Mouse (Mus musculus) megakaryocyte progenitor cell, adult 5-6 weeks (primary cell): ENCODE results near the gene Castor1. TPM values are rescaled to one million over a fixed set of nuclear protein-coding genes. Genes with fewer than 3 reads are reported as not detected.
A peak's percentile ranks its signal among the peaks of the same experiment; 100 is the strongest.

Experiments
- ATAC-seq: replicated peaks from 2 replicates; pipeline ENCODE4 v1.8.0; 2016; ENCODE audit warnings: mild to moderate bottlenecking, moderate TSS enrichment, inconsistent platforms; ENCODE audit not compliant: poor library complexity
- total RNA-seq, 2 experiments: library from RNA; stranded (forward) in 1 of 2; stranded (reverse) in 1 of 2; fragments of 157-497, 149-512 nt in 1 of 2; fragments of 200-1000 nt in 1 of 2; gene quantifications; 2 replicates each; pipeline versions ENCODE4 v1.2.3 to v1.2.4; 2015 to 2017

The Castor1 gene
- total RNA-seq, 2 experiments from 2014 or later = 0.42 to 0.59 TPM

DNA sequence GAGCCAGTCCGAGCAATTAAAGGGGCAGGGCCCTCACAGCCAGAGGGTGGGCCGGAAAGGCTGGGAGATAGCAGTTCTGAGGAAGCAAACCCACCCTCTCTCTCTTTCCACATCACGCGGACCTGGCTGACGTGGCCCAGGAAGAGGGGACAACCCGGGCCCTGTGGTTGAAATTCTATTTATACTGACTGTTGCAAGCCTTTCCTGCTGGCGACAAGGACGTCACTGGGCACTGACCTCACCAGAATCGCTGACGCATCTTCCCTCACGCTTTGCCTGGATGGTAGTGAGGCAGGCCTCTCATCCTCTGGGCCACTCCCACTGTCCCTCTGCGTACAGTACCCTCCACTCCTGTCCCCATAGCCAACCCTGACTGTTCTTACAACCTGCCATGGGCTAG, 14.6 kb downstream of the Castor1 start:
- peak; percentile 51 for ATAC-seq

- ATAC-seq = no peak
Observed at GRCm38 (mm10) chr11:4235052-4235655, 17.1 kb downstream of the Castor1 start.

GRCm38 (mm10) chr11:4235665-4236545, 17.9 kb downstream of the Castor1 start, which contains the start of gene Osm:
Gene Osm (plus strand): TSS chr11:4236420.
- ATAC-seq = peak; percentile 30

- ATAC-seq = peak; percentile 11
Observed at GRCm38 (mm10) chr11:4236546-4237067, 18.6 kb downstream of the Castor1 start.

- peak; percentile 46 for ATAC-seq
Observed at GRCm38 (mm10) chr11:4237389-4237912, 19.4 kb downstream of the Castor1 start.

GRCm38 (mm10) chr11:4238167-4238566, 20.1 kb downstream of the Castor1 start:
- no peak for ATAC-seq

GRCm38 (mm10) chr11:4239691-4240090, 21.7 kb downstream of the Castor1 start:
- no peak for ATAC-seq

DNA sequence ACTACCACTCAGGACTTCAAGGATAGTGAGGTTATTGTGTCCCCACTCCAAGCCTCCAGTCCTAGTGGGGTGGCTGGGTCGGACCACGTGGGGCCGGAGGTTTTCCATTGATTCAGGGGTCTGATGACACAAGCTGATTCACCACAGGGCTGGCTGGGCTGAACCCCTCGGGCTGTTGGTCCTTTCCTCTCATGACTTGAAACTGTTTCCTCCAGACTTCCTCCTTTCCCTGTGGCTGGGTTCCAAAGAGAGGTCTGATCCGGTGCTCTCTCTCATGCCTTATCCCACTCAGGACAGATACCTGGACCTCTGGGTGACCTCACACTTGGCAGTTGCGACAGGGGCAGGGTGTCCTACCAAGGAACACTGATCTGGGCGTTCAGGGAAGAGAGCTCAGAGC, 22.1 kb downstream of the Castor1 start:
- peak; percentile 21 for ATAC-seq

- ATAC-seq = no peak
Observed at GRCm38 (mm10) chr11:4241180-4241579, 23.2 kb downstream of the Castor1 start.

- ATAC-seq = no peak
Observed at GRCm38 (mm10) chr11:4246126-4246525, 28.1 kb downstream of the Castor1 start.

- ATAC-seq = no peak
Observed at GRCm38 (mm10) chr11:4246623-4247022, 28.6 kb downstream of the Castor1 start.

DNA sequence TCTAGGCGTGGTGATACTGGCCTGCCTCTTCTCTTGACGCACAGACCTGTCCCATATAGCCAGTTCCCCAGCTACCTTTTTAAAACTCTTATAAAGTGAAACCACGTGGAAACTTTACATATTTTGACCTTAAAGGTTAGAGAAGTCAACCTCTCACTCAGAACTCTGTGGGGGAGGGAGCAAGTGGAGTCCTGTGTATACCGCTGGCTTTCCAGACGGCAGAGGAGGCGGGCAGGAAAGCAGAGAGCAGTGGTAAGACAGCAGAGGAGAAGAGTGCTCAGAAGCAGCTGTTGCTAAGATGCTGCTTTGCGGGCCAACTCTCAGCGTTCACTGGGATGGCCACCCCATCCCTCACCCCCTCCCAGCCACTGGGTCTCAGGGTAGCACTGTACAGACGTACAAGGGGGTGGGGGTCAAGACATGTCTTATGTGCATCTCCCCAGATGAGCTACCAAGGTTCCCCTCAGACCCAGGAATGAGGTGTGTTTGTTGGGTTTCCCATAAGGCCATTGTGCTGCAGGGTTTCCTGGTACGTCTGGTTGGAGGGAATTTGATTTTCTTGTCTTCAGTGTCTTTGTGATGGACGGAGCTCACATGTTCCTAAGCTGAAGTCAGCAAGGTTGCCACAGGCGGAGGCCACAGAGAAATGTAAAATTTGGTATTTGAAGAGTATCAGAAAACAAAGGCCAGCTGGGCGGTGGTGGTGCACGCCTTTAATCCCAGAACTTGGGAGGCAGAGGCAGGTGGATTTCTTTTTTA, 29.4 kb downstream of the Castor1 start:
- no peak for ATAC-seq

DNA sequence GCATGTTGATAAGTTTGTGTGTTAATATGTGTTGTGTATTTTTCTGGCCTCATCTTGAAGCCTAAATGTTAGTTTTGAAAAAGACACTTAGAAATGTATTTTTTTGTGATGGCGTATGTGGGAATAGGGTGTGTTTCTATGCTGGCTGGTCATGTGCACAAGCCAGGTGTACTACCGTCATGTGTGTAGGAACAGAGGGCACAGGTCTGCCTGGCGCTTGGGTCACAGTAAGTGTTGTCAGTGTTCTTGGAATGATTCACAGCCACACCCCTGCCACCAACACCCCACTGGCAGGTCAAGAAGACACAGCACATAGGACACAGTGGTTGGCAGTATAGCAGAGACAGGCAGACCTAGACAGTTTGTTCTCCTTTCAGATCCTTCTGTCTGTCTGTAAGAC, 31.1 kb downstream of the Castor1 start:
- ATAC-seq = no peak; the same call in 1 of the 2 replicates

- no peak for ATAC-seq
Observed at GRCm38 (mm10) chr11:4250290-4250689, 32.3 kb downstream of the Castor1 start.

DNA sequence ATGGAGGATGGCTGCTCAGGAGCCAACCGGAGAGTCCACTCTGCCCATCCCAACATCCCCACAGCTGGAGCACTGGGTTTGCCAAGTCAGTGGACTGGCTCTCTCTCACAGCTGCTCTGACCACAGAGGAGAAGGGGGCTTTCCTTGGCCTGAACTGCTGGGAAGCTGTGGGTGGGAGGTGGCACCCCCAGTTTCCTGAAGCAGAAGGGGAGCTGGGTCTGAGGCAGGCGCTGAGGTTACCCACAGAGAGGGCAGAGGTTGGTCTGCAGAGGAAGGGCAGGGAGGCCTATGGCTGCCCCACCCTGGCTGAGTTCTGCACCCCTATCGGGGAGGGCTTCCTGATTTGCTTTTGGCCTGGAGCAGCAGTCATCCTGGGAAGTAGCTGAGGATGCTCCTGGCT, 33.4 kb downstream of the Castor1 start:
- ATAC-seq = peak; percentile 87

- ATAC-seq = no peak
Observed at GRCm38 (mm10) chr11:4252886-4253285, 34.9 kb downstream of the Castor1 start.

- ATAC-seq = no peak
Observed at GRCm38 (mm10) chr11:4256846-4257607, 39.0 kb downstream of the Castor1 start, which contains the start of gene Lif. Gene Lif (plus strand): TSS chr11:4257557.

DNA sequence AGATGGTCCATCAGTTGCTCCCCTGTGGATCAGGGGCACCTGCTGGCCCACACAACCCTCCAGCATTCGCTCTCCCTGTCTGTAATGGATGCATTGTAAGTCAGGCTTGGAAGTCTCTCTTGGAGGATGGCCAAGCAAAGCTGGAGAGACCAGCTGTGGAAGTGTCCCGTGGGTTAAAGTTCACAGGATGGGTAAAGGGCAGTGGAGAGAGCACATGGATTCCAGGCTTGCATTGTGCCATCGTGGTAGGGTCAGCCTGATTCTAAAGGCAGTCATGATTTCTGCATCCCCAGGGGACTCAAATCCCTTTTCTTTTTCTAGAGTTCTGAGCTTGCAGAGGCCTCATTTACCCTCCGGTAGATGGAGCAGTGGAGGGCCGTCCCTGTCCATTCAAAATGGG, 39.7 kb downstream of the Castor1 start:
- ATAC-seq = no peak

DNA sequence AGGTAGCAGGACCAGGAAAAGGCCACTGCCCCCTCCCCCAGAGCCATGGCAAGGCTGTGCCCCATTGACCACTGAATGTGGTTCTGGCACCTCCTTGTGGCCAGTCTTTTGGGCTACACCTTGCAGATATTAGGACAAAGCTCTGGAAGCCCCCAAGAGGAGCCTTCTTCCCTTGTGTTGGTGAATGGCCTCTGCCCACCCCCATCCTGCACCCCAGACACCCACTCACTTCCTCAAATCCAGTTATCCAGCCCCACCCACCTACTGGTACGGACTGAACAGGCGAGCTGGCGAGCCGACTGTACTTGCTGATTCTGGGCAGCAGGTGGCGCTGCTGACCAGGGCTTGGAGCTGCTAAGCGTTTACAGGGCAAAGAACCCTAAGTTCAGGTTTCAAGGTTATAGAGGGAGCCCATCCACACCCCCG, 40.6 kb downstream of the Castor1 start:
- ATAC-seq = peak; percentile 80
